Mouse (Mus musculus) lung, adult 2 months (tissue): ENCODE results near the gene Sntg2.

ENCODE experiments used
- CTCF ChIP-seq: fragments of 200-500 bp; IDR thresholded peaks from 2 replicates; pipeline ENCODE4 v1.5.1; 2011; ENCODE audit warnings: mild to moderate bottlenecking, low read length, control low read depth; ENCODE audit not compliant: insufficient read depth
- POLR2A ChIP-seq: fragments of 200-500 bp; IDR thresholded peaks from 2 replicates; pipeline ENCODE4 v1.6.1; 2011; ENCODE audit warnings: low read depth, mild to moderate bottlenecking, control low read depth, low read length, borderline replicate concordance; ENCODE audit errors: extremely low read depth

DNA sequence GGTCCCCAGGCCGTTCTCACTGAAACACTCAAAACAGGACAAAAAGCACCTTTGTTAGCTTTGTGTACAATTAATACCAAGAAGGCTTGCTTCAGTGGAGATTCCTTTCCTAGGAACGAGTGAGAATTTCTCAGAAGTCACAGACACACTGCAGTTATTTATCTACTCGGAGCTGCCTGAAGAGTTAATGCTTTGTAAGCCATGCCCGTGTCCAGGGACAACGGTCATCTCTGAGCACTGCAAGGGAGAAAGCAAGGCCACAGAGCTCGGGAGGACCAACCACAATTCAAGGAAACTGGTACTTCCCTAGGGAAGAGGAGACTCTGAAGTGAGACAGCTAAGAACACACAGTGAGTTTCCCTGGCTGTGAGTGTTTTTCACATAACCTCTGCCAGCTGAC lies 15.5 kb downstream of the Sntg2 start:
- TF ChIP-seq CTCF, result no peak
- TF ChIP-seq POLR2A, result no peak
